Mouse (Mus musculus) kidney, postnatal 4 days (tissue): Measurements from ENCODE around the gene Efemp1.

Source experiments
- DNase-seq, 2 experiments: peaks; one replicate each; pipeline ENCODE4 v3.0.0; 2021; ENCODE audit warnings: mixed read lengths in 2 of 2

The Efemp1 gene

DNA sequence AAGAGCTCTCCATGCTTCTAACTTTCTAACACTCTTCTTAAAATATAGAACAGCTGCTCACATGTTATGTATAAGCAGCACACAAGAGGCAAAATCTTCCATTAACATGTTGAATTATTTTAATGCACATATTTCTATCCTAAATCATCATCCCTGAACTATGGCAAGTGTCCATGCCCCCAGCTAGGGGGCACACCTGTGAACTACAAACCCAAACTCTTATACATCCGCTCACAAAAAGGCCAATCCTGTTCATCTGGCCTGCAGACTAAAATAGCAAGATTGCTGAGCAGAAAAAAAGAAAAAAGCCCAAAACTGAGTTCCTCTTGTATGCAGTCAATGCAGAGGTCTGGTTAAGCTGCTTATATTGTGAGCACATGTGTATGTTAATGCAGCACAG, 86.6 kb downstream of the Efemp1 start:
- no peak for DNase-seq

DNA sequence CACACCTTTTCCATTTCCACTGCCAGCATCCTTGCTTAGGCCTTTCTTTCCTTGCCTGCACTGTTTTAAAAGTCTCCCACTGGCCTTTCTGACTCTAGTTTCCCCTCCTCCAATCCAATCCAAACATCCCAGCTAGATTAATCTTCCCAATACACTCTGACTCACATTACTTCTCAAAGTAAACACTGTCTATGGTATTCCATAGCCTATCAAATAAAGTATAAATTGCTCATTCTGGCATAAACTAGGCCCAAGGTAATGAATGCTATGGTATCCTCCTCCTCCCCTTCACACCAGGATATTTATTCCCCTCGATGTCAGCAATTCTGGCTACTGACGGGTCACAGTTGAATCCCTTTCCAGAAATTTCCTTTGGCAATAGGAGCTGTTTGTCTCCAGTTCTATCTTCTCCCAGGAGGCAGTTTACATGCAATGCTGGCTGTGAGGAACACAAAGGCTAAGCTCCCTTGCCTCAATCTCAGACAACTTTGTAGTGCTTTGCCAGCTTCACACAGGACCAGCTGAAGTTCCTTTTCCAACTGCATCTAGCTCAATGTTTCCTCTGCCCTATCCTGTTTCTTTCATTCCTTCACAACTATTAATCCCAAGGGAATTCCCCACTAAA, 98.7 kb downstream of the Efemp1 start:
- no peak for DNase-seq

DNA sequence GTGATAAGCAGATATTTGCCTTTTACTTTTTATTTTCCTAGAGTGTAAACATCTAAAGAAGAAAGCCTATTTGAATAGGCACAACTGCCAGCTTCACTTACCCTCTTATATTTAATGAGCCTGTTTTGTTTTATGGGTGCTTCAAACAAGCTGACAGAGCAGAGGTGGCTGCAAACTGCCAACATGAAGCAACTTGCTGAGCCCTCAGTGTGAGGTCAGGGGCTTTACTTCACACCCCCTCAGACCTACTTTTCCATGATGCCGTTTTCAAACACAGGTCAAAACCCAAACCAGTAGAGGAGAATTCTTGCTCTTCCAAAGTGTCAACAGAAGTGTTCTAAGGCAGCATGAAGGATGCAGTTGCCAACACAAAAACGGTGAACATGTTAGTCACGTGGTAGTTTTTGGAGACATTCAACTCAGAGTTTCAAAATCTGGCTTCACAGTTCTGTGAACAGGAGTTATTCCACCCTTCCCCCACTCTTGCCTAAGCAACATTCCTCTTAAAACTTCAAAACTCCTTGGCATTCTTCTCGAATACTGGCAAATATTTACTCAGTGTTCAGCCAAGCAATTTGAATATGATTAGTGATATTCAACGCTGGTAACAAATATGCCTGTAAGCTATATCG, 101.8 kb downstream of the Efemp1 start:
- DNase-seq, result peak in 1 of 2 experiments; percentile 11

DNA sequence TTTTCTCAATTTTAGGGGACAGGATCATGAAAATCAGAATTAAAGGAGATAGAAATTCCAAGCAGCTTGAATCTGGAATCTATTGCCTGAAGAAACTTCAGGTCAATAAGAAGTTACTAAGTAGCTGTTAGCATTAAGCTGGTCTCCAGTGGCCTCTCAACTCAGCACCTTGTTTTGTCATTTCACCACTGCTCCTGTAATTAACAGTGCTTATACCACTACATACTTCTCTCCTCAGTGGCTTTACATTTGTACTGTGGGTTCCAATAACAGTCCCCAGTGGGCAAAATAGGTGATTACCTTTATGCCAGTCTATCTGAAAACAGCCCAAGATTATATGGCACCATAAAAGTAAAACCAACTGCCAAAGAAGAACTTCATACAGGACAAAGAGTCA, 102.3 kb downstream of the Efemp1 start:
- no peak for DNase-seq

DNA sequence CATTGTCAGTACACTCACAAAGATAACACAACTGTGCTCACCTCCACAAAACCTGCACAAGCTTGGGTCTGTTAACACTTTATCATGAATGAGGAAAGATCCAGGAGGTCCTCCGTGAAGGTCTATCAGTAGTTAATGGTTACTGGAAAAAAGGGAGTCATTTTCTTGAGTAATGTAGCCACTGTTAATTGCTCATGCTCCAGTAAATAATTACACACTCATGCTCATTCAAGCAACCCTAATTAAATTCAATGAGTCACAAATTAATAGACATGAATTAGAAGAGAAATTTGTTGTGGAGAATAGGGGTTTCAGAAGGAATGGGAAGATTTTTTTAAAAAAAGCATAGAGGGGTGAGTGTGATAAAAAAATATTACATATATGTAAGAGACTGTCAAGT, 108.4 kb downstream of the Efemp1 start:
- DNase-seq, result no peak
